Mouse (Mus musculus) hindbrain, embryonic 16.5 days (tissue): ENCODE results near the gene Macrod2. TPM values are rescaled to one million over a fixed set of nuclear protein-coding genes. Genes with fewer than 3 reads are reported as not detected.

Experiments used
- ATAC-seq: fragments of 200-750 bp; cut with Nextera tagmentation; 2 replicates; pipeline ENCODE4 v1.8.0; 2017; ENCODE audit warnings: moderate TSS enrichment, moderate library complexity
- H3K27ac ChIP-seq: fragments of 300-500 bp; sonication (generic); 2 replicates; pipeline ENCODE4 v1.5.1; 2014; ENCODE audit warnings: low read depth, mild to moderate bottlenecking, control low read depth, low read length, moderate library complexity
- H3K27me3 ChIP-seq: fragments of 300-500 bp; sonication (generic); replicated peaks from 2 replicates; pipeline ENCODE4 v1.6.1; 2014; ENCODE audit warnings: low read length; ENCODE audit not compliant: control insufficient read depth, insufficient read depth
- H3K36me3 ChIP-seq: fragments of 300-500 bp; sonication (generic); 2 replicates; pipeline ENCODE4 v1.6.1; 2014; ENCODE audit warnings: mild to moderate bottlenecking, low read length, moderate library complexity, mixed read lengths; ENCODE audit not compliant: control insufficient read depth, insufficient read depth
- H3K4me1 ChIP-seq: fragments of 300-500 bp; sonication (generic); 2 replicates; pipeline ENCODE4 v1.6.1; 2014; ENCODE audit warnings: low read depth, low read length; ENCODE audit not compliant: control insufficient read depth, insufficient read depth
- H3K4me2 ChIP-seq: fragments of 300-500 bp; sonication (generic); 2 replicates; pipeline ENCODE4 v1.6.1; 2014; ENCODE audit warnings: mild to moderate bottlenecking, low read length, control low read depth, moderate library complexity
- H3K4me3 ChIP-seq: fragments of 300-500 bp; sonication (generic); 2 replicates; pipeline ENCODE4 v1.5.1; 2014; ENCODE audit warnings: mild to moderate bottlenecking, low read length, control low read depth, moderate library complexity
- H3K9ac ChIP-seq: fragments of 300-500 bp; sonication (generic); 2 replicates; pipeline ENCODE4 v1.6.1; 2014; ENCODE audit warnings: low read depth, mild to moderate bottlenecking, control low read depth, low read length, moderate library complexity
- H3K9me3 ChIP-seq: fragments of 300-500 bp; sonication (generic); 2 replicates; pipeline ENCODE4 v1.6.1; 2014; ENCODE audit warnings: mild to moderate bottlenecking, low read length, moderate library complexity; ENCODE audit not compliant: control insufficient read depth
- WGBS: fragments of 180-500 bp; shearing (Covaris S2); extraction: QIAGEN DNeasy Blood & Tissue Kit; methylation state at CpG from one replicate; pipeline ENCODE4 v1.1.7; 2014; 5-methylcytosine and 5-hydroxymethylcytosine counted together
- polyA plus RNA-seq: library from polyadenylated mRNA; unstranded; fragments of >200 nt; fragmentation: Nextera tagmentation; extraction: Ambion mirVana; gene quantifications from 2 replicates; pipeline ENCODE4 v1.2.1, GENCODE M21; 2015

The Macrod2 gene
- polyA plus RNA-seq, 1 experiment from 2014 or later, result 85.4 TPM

DNA sequence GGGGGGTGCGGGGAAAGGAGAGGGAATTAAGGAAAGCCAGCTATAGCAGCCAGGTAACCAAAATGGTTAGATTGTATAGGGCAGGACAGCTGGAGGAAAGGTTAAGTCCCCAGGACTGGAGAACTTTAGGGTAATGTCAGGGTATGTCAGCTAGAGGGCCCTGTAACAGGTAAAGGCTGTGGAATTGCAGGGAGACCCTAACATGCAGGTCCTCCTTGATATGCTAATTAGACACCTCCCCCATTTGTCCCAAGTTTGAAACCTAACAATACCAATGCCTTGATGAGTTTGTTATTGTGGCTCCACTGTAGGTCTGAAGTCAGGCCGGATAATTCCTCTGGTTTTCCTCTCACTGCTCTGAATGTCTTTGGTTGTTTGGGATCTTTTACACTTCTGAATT, 1948.9 kb downstream of the Macrod2 start:
- Histone ChIP-seq H3K27me3 (no peaks in the 10 kb centered on the region), H3K4me3 (no peak overlapping the region), H3K27ac (no peak overlapping the region), H3K9ac (no peak overlapping the region), H3K9me3 (no peaks in the 10 kb centered on the region), H3K4me2 (no peak overlapping the region), H3K36me3 (no peaks in the 10 kb centered on the region), H3K4me1 (no peaks in the 10 kb centered on the region)
- WGBS, result 48% methylated on average over 1 of the region's 2 CpGs
- no peak for ATAC-seq

- Histone ChIP-seq H3K4me2 (no peak overlapping the region), H3K4me3 (no peak overlapping the region), H3K27me3 (no peaks in the 10 kb centered on the region), H3K36me3 (no peaks in the 10 kb centered on the region), H3K9ac (no peak overlapping the region), H3K4me1 (no peaks in the 10 kb centered on the region), H3K9me3 (no peaks in the 10 kb centered on the region), H3K27ac (no peak overlapping the region)
- WGBS, result 68% methylated on average over 2 of the region's 2 CpGs
- ATAC-seq, result peak; percentile 52
These were observed 1949.6 kb downstream of the Macrod2 start for GRCm38 (mm10) chr2:142344758-142345157.

DNA sequence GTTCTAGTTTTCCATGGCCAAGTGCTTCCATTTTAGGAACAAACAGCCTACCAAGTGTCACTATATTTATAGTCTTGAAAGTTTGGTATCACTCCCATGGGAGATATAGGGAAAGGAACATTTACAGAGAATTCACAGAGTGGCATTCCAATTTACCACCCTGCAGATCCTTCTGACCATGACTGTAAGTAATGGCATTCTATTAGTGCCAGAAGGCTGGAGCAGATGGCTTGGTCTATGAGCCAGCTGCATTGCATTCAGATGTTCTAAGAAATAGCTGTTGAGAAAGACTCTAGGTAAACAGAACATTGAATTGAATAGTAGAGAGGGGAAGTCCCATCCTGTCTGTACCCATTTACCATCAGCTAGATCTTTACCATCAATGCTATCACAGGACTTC, 1954.7 kb downstream of the Macrod2 start:
- H3K9me3 ChIP-seq, result no peaks in the 10 kb centered on the region
- ATAC-seq, result no peak
- H3K27ac ChIP-seq, result no peak overlapping the region
- H3K9ac ChIP-seq, result no peak overlapping the region
- no peaks in the 10 kb centered on the region for H3K4me1 ChIP-seq
- H3K27me3 ChIP-seq, result no peaks in the 10 kb centered on the region
- no peak overlapping the region for H3K4me3 ChIP-seq
- no peak overlapping the region for H3K4me2 ChIP-seq
- H3K36me3 ChIP-seq, result no peaks in the 10 kb centered on the region

DNA sequence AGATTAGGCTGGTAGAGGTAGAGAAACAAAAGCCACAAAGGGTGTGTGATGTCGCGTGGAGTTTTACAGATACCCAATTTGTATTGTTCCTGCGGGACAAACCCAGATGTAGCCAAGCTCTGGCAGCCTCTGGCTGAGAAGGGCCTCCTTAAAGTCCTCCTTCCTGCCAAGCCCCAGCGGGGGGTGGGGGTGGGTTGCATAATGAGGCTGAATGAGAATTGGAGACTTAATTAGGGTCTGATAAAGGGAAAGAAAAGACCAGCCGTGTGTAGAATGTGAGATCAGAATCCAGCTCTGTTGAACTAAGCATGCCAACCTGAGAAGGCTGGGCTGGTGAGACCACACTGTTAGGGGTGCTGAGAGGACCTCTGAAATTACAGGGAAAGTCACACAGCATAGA, 1967.8 kb downstream of the Macrod2 start:
- peak; percentile 81 for ATAC-seq
- Histone ChIP-seq H3K9me3 (no peaks in the 10 kb centered on the region), H3K4me3 (no peak overlapping the region), H3K4me1 (no peaks in the 10 kb centered on the region; the same call in 1 of the 2 replicates), H3K9ac (no peak overlapping the region), H3K36me3 (no peaks in the 10 kb centered on the region), H3K27me3 (no peaks in the 10 kb centered on the region), H3K27ac (no peak overlapping the region), H3K4me2 (no peak overlapping the region)
- WGBS, result 6% methylated on average over 5 of the region's 5 CpGs

DNA sequence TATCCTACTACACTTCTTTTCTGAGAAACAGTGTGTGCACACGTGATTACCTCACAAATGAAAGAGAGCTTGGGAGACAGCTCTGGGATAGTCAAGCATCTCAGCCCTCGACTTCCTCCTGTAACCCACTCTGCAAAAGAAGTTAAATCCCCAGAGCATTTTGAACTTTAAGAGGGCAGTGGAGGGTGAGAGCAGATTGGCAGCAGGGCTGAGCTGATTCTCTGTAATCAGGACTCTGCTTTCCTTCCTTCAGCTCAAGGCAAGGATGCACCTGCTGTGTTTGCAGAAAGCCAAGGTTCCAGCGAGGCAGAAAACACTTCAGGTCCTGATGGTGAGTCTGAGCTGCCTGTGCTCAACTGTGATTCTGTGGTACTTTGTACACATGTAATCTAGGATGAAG, 1978.9 kb downstream of the Macrod2 start:
- Histone ChIP-seq H3K9ac (no peak overlapping the region), H3K4me3 (no peak overlapping the region), H3K27ac (no peak overlapping the region), H3K4me2 (no peak overlapping the region), H3K36me3 (no peaks in the 10 kb centered on the region), H3K9me3 (no peaks in the 10 kb centered on the region), H3K27me3 (no peaks in the 10 kb centered on the region), H3K4me1 (no peaks in the 10 kb centered on the region)
- ATAC-seq, result 0 out of 2 replicates have a peak, but pooled peaks have one; percentile 34
- WGBS, result 22% methylated on average over 3 of the region's 3 CpGs

- ATAC-seq, result no peak
- Histone ChIP-seq H3K4me1 (no peaks in the 10 kb centered on the region), H3K27ac (no peak overlapping the region), H3K4me2 (no peak overlapping the region), H3K27me3 (no peaks in the 10 kb centered on the region), H3K9me3 (no peaks in the 10 kb centered on the region), H3K4me3 (no peak overlapping the region), H3K36me3 (no peaks in the 10 kb centered on the region), H3K9ac (no peak overlapping the region)
- 88% methylated on average over 2 of the region's 2 CpGs for WGBS
These were observed 1985.5 kb downstream of the Macrod2 start for GRCm38 (mm10) chr2:142380563-142380962.

DNA sequence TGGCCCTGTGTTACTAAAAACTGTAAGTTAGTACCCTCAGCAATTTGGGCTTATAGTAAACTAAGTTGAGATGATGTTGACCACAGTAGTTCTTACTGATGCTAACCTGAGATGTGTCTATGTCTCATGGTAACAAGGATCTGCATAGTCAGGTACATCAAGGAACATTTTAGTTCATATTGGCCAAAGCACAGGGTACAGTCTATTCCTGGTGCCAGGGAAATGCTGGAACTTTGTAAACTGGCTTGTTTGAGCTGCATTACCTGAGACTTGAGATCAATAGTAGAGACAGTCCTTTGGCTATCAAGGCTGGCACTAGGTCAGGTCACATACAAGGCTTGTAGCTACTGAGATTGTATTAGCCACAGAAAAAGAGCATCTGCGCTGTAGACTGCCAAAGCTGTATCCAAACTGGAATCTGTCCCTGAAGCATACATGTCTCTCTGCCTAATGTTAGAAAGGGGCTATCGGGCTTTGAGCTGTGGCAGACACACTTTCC, 1986.0 kb downstream of the Macrod2 start:
- WGBS, result 91% methylated on average over 2 of the region's 2 CpGs

DNA sequence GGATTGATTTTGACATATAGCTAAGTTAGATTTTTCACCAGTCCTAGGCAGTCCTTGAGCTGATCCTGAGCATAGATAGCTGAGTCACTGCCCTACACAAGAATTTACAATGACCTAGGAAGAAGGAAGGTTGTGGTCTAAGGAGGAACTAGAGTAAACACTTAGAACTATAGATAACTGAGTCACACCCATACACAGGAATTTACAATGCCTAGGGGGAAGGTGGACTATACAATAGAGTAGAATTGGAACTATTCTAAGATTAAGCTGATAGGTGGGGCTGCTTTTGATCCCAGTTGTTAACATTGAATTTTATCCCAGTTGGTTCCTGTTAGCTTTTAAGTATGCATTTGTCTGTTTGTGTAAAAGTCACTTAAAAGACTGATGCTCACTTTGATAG, 1998.4 kb downstream of the Macrod2 start:
- Histone ChIP-seq H3K9me3 (no peaks in the 10 kb centered on the region), H3K36me3 (no peaks in the 10 kb centered on the region), H3K4me1 (no peaks in the 10 kb centered on the region), H3K9ac (no peak overlapping the region), H3K27ac (no peak overlapping the region), H3K4me2 (no peak overlapping the region), H3K27me3 (no peaks in the 10 kb centered on the region), H3K4me3 (no peak overlapping the region)
- no peak for ATAC-seq

More for the DNA sequence above, 1986.0 kb downstream of the Macrod2 start:
- Histone ChIP-seq H3K9ac (no peak overlapping the region), H3K4me1 (no peaks in the 10 kb centered on the region), H3K36me3 (no peaks in the 10 kb centered on the region), H3K9me3 (no peaks in the 10 kb centered on the region), H3K27ac (no peak overlapping the region), H3K4me2 (no peak overlapping the region), H3K4me3 (no peak overlapping the region), H3K27me3 (no peaks in the 10 kb centered on the region)
- no peak for ATAC-seq

GRCm38 (mm10) chr2:142399490-142399889, 2004.4 kb downstream of the Macrod2 start:
- ATAC-seq, result no peak
- no peaks in the 10 kb centered on the region for H3K4me1 ChIP-seq

GRCm38 (mm10) chr2:142400781-142401180, 2005.7 kb downstream of the Macrod2 start:
- Histone ChIP-seq H3K4me1 (no peaks in the 10 kb centered on the region), H3K9me3 (no peaks in the 10 kb centered on the region), H3K27ac (no peak overlapping the region), H3K36me3 (no peaks in the 10 kb centered on the region), H3K9ac (no peak overlapping the region), H3K4me2 (no peak overlapping the region), H3K27me3 (no peaks in the 10 kb centered on the region), H3K4me3 (no peak overlapping the region)
- WGBS, result 65% methylated on average over 4 of the region's 4 CpGs
- no peak for ATAC-seq

More at GRCm38 (mm10) chr2:142399490-142399889, 2004.4 kb downstream of the Macrod2 start:
- Histone ChIP-seq H3K4me3 (no peak overlapping the region), H3K9ac (no peak overlapping the region), H3K9me3 (no peaks in the 10 kb centered on the region), H3K27ac (no peak overlapping the region), H3K27me3 (no peaks in the 10 kb centered on the region), H3K4me2 (no peak overlapping the region), H3K36me3 (no peaks in the 10 kb centered on the region)
- WGBS, result 63% methylated on average over 1 of the region's 1 CpGs
